Mouse (Mus musculus): ENCODE measurements around the gene Clrn1. TPM values are rescaled to one million over a fixed set of nuclear protein-coding genes. Genes with fewer than 3 reads are reported as not detected.
"Not testable (repeated sequence)": the region's sequence is repeated elsewhere in the genome, so short reads cannot be mapped to it uniquely, and the experiment has no call there.

Clrn1 gene
- polyA plus RNA-seq, 1 experiment = not detected

DNA sequence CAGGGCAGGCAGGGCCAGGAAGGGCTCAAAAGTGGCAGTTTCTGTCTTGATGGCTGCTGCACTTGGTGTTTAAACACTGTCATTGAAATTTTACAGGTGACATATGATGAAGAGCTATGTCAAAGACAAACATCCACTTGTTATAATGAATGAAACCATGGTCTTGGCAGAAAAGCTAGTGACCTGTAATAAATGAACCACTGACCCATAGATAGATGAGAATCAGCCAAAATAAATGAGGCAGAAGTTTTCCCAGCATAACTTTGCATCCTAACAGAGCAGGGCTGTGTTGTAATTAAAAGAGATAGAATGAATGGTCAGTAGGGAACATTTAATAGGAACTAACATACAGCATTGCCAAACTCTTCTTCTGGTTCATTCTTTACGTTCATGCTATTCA, 4.1 kb downstream of the Clrn1 start:
- no peak overlapping the region for H3K27ac ChIP-seq (ENCODE audit: control insufficient read depth, insufficient read depth, low read depth, low read length)
- H3K4me3 ChIP-seq (ENCODE audit: control insufficient read depth, low read depth, low read length) = no peak overlapping the region
- H3K27me3 ChIP-seq (ENCODE audit: control insufficient read depth, insufficient read depth, low read length) = no peaks in the 10 kb centered on the region
- TF ChIP-seq POLR2A (IDR thresholded peaks at IDR 0.05; ENCODE audit: control insufficient read depth, low read depth, low read length) = no peak
- no peak for TF ChIP-seq CTCF (IDR thresholded peaks at IDR 0.05; ENCODE audit: control insufficient read depth, insufficient read depth, insufficient replicate concordance, low read depth, low read length)
- H3K4me1 ChIP-seq (ENCODE audit: control insufficient read depth, insufficient read depth, low read length) = peaks cover 4% of the 10 kb centered on the region; the same call in 1 of the 2 replicates
- no peaks in the 10 kb centered on the region for H3K36me3 ChIP-seq (ENCODE audit: control insufficient read depth, insufficient read depth, low read length)

DNA sequence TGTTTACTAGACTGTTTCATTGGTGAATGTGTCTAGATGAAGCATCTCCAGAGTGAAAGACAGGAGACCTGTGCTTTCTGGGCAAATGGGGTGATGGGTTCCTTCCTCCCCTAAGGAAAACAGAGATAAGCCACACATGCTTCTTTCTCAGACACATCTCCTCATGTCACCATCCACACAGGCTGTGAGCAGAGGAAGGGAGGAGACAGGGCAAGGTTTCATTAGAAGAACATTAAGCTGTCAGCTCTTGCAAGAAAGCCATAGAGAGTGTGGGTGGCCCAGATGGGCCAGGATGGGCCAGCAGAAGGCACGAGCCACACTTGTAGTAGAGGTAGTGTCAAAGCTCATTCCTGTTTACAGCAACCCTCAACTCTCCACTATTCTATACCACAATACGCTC, 5.0 kb downstream of the Clrn1 start:
- Histone ChIP-seq H3K4me3 (ENCODE audit: control insufficient read depth, low read depth, low read length) (no peak overlapping the region), H3K36me3 (ENCODE audit: control insufficient read depth, insufficient read depth, low read length) (no peaks in the 10 kb centered on the region), H3K27ac (ENCODE audit: control insufficient read depth, insufficient read depth, low read depth, low read length) (no peak overlapping the region), H3K27me3 (ENCODE audit: control insufficient read depth, insufficient read depth, low read length) (no peaks in the 10 kb centered on the region), H3K4me1 (ENCODE audit: control insufficient read depth, insufficient read depth, low read length) (peaks cover 4% of the 10 kb centered on the region; the same call in 1 of the 2 replicates)
- TF ChIP-seq CTCF (IDR thresholded peaks at IDR 0.05; ENCODE audit: control insufficient read depth, insufficient read depth, insufficient replicate concordance, low read depth, low read length) (no peak), POLR2A (IDR thresholded peaks at IDR 0.05; ENCODE audit: control insufficient read depth, low read depth, low read length) (no peak)

DNA sequence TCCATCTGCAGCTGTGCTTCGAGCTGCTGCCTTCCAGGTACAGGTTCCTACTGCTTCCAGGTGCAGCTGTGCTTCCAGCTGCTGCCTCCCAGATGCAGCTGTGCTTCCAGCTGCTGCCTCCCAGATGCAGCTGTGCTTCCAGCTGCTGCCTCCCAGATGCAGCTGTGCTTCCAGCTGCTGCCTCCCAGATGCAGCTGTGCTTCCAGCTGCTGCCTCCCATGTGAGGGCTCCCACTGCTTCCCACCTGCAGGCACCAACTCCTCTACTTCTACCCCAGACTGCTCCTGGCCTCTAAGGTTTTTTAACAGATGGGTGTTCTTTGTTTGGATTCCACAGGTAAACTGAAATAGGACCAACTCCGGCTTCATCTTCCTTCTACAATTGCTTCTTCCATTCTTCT, 13.3 kb downstream of the Clrn1 start:
- not testable (repeated sequence) for H3K4me1 ChIP-seq (ENCODE audit: control insufficient read depth, insufficient read depth, low read length); H3K36me3 ChIP-seq (ENCODE audit: control insufficient read depth, insufficient read depth, low read length); H3K27ac ChIP-seq (ENCODE audit: control insufficient read depth, insufficient read depth, low read depth, low read length); H3K27me3 ChIP-seq (ENCODE audit: control insufficient read depth, insufficient read depth, low read length); H3K4me3 ChIP-seq (ENCODE audit: control insufficient read depth, low read depth, low read length)

DNA sequence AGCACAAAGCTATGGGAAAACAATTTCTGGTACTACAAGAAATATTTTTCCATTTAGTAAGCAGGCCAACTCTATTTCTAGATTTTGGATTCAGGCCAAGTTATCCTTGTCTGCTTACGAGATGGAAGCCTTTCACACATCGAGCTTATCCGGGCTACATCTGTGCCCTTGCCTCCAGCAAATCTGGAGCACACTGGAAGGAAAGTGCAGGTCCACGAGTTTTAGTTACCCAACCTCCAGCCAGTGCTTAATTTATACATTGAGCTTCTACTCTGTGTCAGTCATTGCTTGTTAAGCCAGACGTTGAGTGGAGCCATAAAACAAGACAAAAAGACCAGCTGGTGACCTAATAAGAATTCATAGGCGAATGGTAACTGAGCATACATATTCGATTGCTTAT, 19.4 kb downstream of the Clrn1 start:
- TF ChIP-seq POLR2A (IDR thresholded peaks at IDR 0.05; ENCODE audit: control insufficient read depth, low read depth, low read length) (no peak), CTCF (IDR thresholded peaks at IDR 0.05; ENCODE audit: control insufficient read depth, insufficient read depth, insufficient replicate concordance, low read depth, low read length) (no peak)
- no peak overlapping the region for H3K27ac ChIP-seq (ENCODE audit: control insufficient read depth, insufficient read depth, low read depth, low read length)
- H3K27me3 ChIP-seq (ENCODE audit: control insufficient read depth, insufficient read depth, low read length) = no peaks in the 10 kb centered on the region
- H3K4me1 ChIP-seq (ENCODE audit: control insufficient read depth, insufficient read depth, low read length) = no peaks in the 10 kb centered on the region
- no peaks in the 10 kb centered on the region for H3K36me3 ChIP-seq (ENCODE audit: control insufficient read depth, insufficient read depth, low read length)
- H3K4me3 ChIP-seq (ENCODE audit: control insufficient read depth, low read depth, low read length) = no peak overlapping the region

DNA sequence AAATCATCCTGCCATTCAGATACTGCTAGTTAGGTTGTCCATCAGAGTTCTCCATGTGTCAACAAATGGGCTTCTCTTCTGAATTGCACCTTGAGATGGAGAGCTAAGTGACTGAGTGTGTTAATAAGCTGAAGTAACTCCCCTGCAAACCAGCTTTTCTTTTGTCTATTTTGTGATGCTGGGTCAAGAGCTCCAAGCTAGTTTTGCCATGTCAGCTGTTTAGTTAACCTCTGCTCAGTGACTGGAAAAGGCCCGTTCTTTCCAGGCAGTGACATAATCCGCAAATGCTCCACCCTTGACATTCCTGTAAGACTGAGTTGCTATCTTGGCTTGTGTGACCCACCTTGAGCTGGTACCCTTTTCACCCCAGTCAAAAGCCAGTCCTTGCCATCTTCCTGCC, 22.2 kb downstream of the Clrn1 start:
- H3K36me3 ChIP-seq (ENCODE audit: control insufficient read depth, insufficient read depth, low read length) = no peaks in the 10 kb centered on the region
- TF ChIP-seq POLR2A (IDR thresholded peaks at IDR 0.05; ENCODE audit: control insufficient read depth, low read depth, low read length) (no peak), CTCF (IDR thresholded peaks at IDR 0.05; ENCODE audit: control insufficient read depth, insufficient read depth, insufficient replicate concordance, low read depth, low read length) (no peak)
- no peaks in the 10 kb centered on the region for H3K4me1 ChIP-seq (ENCODE audit: control insufficient read depth, insufficient read depth, low read length)
- H3K27ac ChIP-seq (ENCODE audit: control insufficient read depth, insufficient read depth, low read depth, low read length) = no peak overlapping the region
- no peak overlapping the region for H3K4me3 ChIP-seq (ENCODE audit: control insufficient read depth, low read depth, low read length)
- H3K27me3 ChIP-seq (ENCODE audit: control insufficient read depth, insufficient read depth, low read length) = no peaks in the 10 kb centered on the region

DNA sequence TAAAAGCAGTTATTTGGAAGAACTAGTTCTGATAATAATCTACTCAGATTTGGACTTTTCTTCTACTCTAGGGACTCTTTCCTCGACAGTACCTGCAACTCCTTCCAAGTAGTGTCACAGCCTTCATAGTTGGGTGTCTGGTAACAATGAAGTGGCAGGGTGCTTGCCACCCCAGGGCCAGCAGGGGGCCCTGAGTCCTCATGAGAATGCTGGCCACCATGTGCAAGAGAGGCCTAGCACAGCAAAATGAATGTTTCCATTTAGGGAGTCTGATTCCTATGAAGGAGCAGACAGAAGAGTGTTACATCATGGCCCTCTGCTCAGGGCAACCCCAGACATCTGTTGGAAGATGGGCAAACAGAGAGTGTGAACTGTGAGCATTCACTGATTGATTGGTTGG, 41.7 kb downstream of the Clrn1 start:
- peak; percentile 36; the same call in 1 of the 2 replicates for TF ChIP-seq CTCF (IDR thresholded peaks at IDR 0.05; ENCODE audit: control insufficient read depth, insufficient read depth, insufficient replicate concordance, low read depth, low read length)
- TF ChIP-seq POLR2A (IDR thresholded peaks at IDR 0.05; ENCODE audit: control insufficient read depth, low read depth, low read length) = no peak
- Histone ChIP-seq H3K4me3 (ENCODE audit: control insufficient read depth, low read depth, low read length) (no peak overlapping the region), H3K4me1 (ENCODE audit: control insufficient read depth, insufficient read depth, low read length) (no peaks in the 10 kb centered on the region), H3K27me3 (ENCODE audit: control insufficient read depth, insufficient read depth, low read length) (no peaks in the 10 kb centered on the region), H3K27ac (ENCODE audit: control insufficient read depth, insufficient read depth, low read depth, low read length) (no peak overlapping the region), H3K36me3 (ENCODE audit: control insufficient read depth, insufficient read depth, low read length) (no peaks in the 10 kb centered on the region)

DNA sequence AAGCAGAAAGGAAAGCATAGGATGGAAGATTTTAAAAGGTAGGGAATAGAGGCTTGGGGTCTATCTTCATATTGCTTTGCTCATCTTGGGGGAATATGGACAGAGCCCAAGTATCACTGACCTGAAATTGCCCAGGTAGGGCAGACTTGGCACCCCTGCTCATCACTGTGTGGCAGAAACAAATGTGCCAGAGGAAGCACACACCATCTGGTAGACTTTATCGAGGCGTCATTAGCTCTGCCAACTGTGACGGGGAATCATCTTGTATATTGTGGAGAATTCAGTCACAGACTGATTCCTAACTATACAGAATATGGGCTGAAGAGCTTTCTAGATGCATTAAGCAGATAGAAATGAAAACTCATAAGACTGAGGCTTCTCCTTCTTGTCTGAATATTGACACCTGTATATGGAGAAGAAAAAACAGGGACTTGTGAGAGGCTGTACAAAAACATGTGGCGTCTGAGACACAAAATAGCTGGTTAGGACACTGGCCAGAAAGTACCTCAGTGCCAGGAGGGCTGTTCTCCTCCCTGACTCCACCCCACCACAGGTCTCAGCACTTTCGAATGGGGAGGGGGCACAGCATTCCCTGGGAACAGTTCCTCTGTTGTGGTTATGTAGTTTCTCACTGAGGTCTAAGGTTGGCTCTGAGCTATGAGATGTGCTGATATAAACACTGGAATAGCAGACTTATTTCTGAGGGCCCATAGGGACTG, 51.5 kb downstream of the Clrn1 start:
- H3K36me3 ChIP-seq (ENCODE audit: control insufficient read depth, insufficient read depth, low read length) = no peaks in the 10 kb centered on the region
- no peak overlapping the region for H3K27ac ChIP-seq (ENCODE audit: control insufficient read depth, insufficient read depth, low read depth, low read length)
- no peak for TF ChIP-seq POLR2A (IDR thresholded peaks at IDR 0.05; ENCODE audit: control insufficient read depth, low read depth, low read length)
- no peak for TF ChIP-seq CTCF (IDR thresholded peaks at IDR 0.05; ENCODE audit: control insufficient read depth, insufficient read depth, insufficient replicate concordance, low read depth, low read length)
- no peaks in the 10 kb centered on the region for H3K27me3 ChIP-seq (ENCODE audit: control insufficient read depth, insufficient read depth, low read length)
- no peak overlapping the region for H3K4me3 ChIP-seq (ENCODE audit: control insufficient read depth, low read depth, low read length)
- no peaks in the 10 kb centered on the region for H3K4me1 ChIP-seq (ENCODE audit: control insufficient read depth, insufficient read depth, low read length)

DNA sequence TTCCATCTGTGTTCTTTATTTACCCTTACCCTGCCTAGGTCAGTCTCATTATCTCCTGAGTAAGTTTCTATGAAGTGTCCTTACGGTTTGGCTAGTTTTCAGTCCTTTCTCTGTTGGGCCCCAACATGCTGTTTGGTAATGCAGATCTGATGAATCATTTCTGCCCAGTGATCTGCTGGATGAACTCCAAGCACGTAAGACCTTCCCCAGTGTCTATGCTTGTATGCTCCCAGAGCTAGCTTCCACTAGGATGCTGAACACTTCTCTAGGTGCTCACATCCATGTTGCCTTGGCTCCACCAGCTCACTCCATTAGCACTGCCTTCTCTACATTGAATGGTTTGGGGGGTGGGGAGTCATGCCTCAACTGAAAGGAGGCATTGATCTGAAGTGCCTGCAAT, 52.3 kb downstream of the Clrn1 start:
- Histone ChIP-seq H3K4me1 (ENCODE audit: control insufficient read depth, insufficient read depth, low read length) (no peaks in the 10 kb centered on the region), H3K27me3 (ENCODE audit: control insufficient read depth, insufficient read depth, low read length) (no peaks in the 10 kb centered on the region), H3K4me3 (ENCODE audit: control insufficient read depth, low read depth, low read length) (no peak overlapping the region), H3K36me3 (ENCODE audit: control insufficient read depth, insufficient read depth, low read length) (no peaks in the 10 kb centered on the region), H3K27ac (ENCODE audit: control insufficient read depth, insufficient read depth, low read depth, low read length) (no peak overlapping the region)
- no peak for TF ChIP-seq POLR2A (IDR thresholded peaks at IDR 0.05; ENCODE audit: control insufficient read depth, low read depth, low read length)
- no peak for TF ChIP-seq CTCF (IDR thresholded peaks at IDR 0.05; ENCODE audit: control insufficient read depth, insufficient read depth, insufficient replicate concordance, low read depth, low read length)

All from testis, adult 2 months (tissue).